16 mouse cellular contexts compared by ENCODE assay signal in the genomic region with DNA sequence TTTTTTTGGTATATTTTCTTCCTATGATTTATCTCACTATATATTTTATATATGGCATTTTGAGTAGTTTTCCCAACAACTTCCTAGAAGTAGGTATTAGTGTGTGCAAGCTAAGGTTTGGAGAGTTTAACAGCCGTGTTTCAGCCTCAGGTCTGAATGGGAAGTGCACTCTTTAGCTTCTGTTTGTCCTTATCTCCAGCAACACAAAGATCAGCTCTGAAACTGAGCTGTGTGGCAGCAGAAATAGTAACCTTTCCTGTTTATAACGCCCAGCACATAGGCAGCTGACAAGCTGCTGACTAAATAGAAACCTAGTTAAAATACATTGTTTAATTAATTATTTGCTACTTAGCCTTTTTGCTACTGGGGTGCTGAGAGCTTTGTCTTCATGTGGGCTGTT.
"Had no signal": no experiment of that assay in that cellular context is flagged by ENCODE, and none has a peak within 500 bp of the region (broad histone marks: within the 10 kb centered on the region; RNA-seq: fewer than 3 reads in every experiment).

No protein-coding gene starts in this region.

- H3K4me2 ChIP-seq: liver, embryonic 15.5 days; lung, embryonic 14.5 days; midbrain, embryonic 12.5 days; midbrain, embryonic 15.5 days; neural tube, embryonic 13.5 days had no signal

- ATAC-seq: intestine, postnatal 0 days; lung, postnatal 0 days; midbrain, embryonic 15.5 days had no signal

- H3K9ac ChIP-seq: liver, embryonic 15.5 days; lung, embryonic 14.5 days; midbrain, embryonic 12.5 days; midbrain, embryonic 15.5 days; neural tube, embryonic 13.5 days had no signal

- H3K9me3 ChIP-seq: liver, embryonic 15.5 days; midbrain, embryonic 12.5 days; midbrain, embryonic 15.5 days; neural tube, embryonic 13.5 days had no signal

- H3K4me1 ChIP-seq: liver, embryonic 15.5 days had no signal

- H3K27me3 ChIP-seq: liver, embryonic 15.5 days; neural tube, embryonic 13.5 days had no signal

- H3K36me3 ChIP-seq: liver, embryonic 15.5 days; midbrain, embryonic 12.5 days; midbrain, embryonic 15.5 days; neural tube, embryonic 13.5 days had no signal

- H3K4me3 ChIP-seq: layer of hippocampus, adult 2 months; left cerebral cortex, adult 2 months; liver, embryonic 15.5 days; midbrain, embryonic 12.5 days; midbrain, embryonic 15.5 days; neural tube, embryonic 13.5 days had no signal

- H3K27ac ChIP-seq: kidney, postnatal 0 days; layer of hippocampus, adult 2 months; left cerebral cortex, adult 2 months; liver, embryonic 15.5 days; midbrain, embryonic 12.5 days; midbrain, embryonic 15.5 days; neural tube, embryonic 13.5 days had no signal

- DNase-seq: kidney, adult 2 months; kidney, postnatal 25 days; layer of hippocampus, adult 9-11 months; lung, embryonic 14.5 days; retina, postnatal 1 day; thymus, adult 18-20 months; thymus, postnatal 36 days had no signal
